Mouse (Mus musculus) induced T-regulatory cell, adult 2 months (primary cell): ENCODE results near the gene Olfr1371.
A peak's percentile ranks its signal among the peaks of the same experiment; 100 is the strongest.
"Not testable (repeated sequence)": the region's sequence is repeated elsewhere in the genome, so short reads cannot be mapped to it uniquely, and the experiment has no call there.

Experiments
- DNase-seq: peaks from one replicate; pipeline ENCODE4 v3.0.0-alpha.2; 2012; ENCODE audit warnings: low read depth

Olfr1371 gene

GRCm38 (mm10) chr11:52225986-52226599, 12.3 kb upstream of the Olfr1371 start:
- DNase-seq, result no peak

DNA sequence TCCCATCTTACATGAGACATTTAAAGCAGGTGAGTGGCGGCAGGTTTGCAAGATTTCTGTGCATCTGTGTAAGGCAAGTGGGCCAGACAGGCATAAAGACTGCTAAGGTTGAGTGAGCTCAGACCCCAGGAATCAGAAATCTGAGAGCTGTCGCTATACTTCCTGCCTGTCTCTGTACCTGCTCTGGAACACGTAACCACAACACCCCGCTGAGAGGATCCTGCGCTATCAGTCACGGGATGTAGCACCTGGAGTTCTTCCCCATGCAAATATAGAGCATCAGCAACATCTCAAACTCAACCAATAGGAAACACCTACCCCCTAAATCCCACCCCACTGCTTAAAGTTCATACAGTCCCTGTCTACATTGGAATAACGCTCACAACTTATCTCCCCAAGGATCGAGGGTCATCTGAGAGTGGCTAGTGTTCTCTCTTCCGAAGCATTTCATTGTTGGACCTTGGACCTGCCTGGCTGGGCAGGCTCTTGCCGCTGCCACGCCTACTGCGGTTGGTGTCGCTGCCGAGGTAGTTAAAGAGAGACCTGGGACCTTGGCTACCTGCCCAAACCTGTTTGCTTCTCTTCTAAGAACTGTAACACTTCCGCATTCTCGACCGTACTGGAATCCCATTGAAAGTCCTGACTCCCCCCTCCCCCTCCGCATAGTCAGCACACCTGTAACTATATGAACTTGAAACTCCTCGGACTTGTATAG, 10.3 kb upstream of the Olfr1371 start:
- peak; percentile 76 for DNase-seq

GRCm38 (mm10) chr11:52222891-52223290, 9.1 kb upstream of the Olfr1371 start:
- DNase-seq, result peak; percentile 75

DNA sequence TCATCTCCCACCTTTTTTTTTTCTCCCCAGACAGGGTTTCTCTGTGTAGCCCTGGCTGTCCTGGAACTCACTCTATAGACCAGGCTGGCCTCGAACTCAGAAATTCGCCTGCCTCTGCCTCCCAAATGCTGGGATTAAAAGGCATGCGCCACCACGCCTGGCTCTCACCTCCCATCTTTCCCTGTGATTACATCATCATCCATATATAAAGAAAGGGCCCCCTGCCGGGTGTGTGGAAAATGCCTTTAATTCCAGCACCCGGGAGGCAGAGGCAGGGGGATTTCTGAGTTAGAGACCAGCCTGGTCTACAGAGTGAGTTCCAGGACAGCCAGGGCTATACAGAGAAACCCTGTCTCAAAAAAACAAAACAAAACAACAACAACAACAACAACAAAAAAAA, 8.1 kb upstream of the Olfr1371 start:
- DNase-seq, result peak; percentile 3

GRCm38 (mm10) chr11:52220282-52220681, 6.5 kb upstream of the Olfr1371 start:
- peak; percentile 81 for DNase-seq

DNA sequence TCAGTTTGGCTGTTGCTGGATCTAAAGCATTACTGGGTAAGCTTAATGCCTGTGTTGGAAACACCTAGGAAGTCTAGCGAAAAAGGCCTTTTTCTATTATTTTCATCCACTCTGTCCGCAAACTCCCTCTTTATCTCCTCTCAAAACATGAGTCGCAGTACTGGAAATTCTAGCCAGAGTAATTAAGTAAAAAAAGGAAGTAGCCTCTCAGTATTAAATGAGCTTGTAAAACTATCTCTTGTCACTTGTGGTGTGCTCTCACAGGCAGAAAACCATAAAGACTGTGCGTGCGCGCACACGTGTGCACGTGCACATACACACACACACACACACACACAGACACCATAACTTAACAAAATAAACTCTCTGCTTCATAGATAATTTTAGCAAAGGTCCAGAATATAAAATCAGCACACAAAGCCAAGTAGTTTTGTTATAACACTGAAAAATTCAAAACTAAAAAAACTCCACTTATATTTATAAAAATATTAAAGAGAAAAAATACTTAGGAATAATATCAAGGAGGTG, 17.2 kb downstream of the Olfr1371 start:
- not testable (repeated sequence) for DNase-seq

- DNase-seq, result peak; percentile 50
Measured at GRCm38 (mm10) chr11:52180651-52181050, 33.1 kb downstream of the Olfr1371 start.

- DNase-seq, result peak; percentile 39
Measured at GRCm38 (mm10) chr11:52179897-52180296, 33.9 kb downstream of the Olfr1371 start.

- DNase-seq, result peak; percentile 52
Measured at GRCm38 (mm10) chr11:52168461-52168860, 45.3 kb downstream of the Olfr1371 start.

DNA sequence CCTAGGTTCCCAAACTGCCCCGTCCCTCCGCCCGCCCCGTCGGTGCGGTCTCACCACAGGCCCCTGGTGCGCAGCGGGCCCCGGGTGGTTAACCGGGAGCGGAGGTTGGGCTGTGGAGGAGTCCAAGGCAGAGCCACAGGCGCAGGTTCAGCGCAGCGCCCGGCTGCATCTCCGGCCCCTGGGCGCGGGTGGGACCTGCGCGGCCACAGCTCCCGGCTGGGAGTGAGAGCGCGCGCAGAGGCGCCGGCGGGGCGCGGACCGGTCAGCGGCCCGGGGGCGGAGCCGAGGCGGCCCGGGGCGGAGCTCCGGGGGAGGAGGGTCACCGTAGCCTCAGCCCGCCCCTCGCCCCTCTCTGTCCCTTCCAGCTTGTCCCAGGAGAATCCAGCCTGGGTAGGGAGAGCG, 45.9 kb downstream of the Olfr1371 start:
- DNase-seq, result not testable (repeated sequence)

- peak; percentile 46 for DNase-seq
Measured at GRCm38 (mm10) chr11:52167126-52167525, 46.7 kb downstream of the Olfr1371 start.

DNA sequence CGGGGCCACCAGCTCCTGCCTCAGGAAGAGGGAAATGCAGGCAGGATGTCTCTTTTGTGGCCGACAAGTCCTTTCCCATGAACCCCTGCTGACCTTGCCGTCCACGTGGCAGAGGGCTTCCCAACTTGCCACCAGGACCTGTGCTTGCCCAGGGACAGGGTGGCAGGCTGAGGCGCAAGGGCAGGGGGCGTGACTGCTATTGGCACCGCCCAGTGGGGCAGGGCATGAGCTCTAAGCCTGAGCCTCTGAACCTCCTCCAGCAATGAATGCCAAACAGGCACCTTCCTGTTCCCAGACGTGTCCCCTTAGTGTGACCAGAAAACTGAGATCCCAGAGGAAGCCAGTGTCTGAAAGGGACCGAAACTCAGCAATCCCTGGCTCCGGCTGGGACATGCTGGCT, 49.9 kb downstream of the Olfr1371 start:
- DNase-seq, result no peak
